Mouse (Mus musculus): Measurements from ENCODE around the gene Sohlh1. TPM values are rescaled to one million over a fixed set of nuclear protein-coding genes. Genes with fewer than 3 reads are reported as not detected.

Gene Sohlh1
- polyA plus RNA-seq, 1 experiment = not detected

DNA sequence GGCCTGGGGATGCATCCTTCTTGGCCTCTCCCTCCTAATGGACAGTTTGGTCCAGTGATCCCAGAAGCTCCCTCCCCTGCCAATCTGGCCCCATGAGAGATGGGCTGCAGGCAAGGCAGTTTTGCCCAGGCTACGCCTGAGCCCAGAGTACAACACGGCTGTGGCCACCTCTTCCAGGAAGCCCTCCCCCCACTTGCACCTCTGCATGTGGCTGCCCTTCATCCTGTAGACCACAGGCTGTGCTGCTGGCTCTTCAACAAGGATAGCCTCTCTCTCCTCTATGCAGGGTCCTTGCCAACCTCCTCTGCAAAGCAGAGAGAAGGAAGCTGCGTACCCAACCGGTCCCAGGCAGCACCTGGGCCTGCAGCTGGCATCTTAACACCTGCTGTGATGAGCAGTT, 32.0 kb upstream of the Sohlh1 start:
- no peaks in the 10 kb centered on the region for H3K4me1 ChIP-seq (ENCODE audit: control insufficient read depth, insufficient read depth, low read length)
- H3K27me3 ChIP-seq (ENCODE audit: control insufficient read depth, insufficient read depth, low read length, poor library complexity, severe bottlenecking) = no peaks in the 10 kb centered on the region; the same call in 1 of the 2 replicates
- H3K36me3 ChIP-seq (ENCODE audit: control insufficient read depth, insufficient read depth, low read length, poor library complexity, severe bottlenecking) = no peaks in the 10 kb centered on the region
- no peak overlapping the region for H3K9ac ChIP-seq (ENCODE audit: low read depth, poor library complexity, severe bottlenecking)
- no peaks in the 10 kb centered on the region for H3K9me3 ChIP-seq (replicated peaks; ENCODE audit: control insufficient read depth, insufficient read depth, low read length, poor library complexity, severe bottlenecking)
- TF ChIP-seq POLR2A (IDR thresholded peaks at IDR 0.05; ENCODE audit: insufficient read depth, low read length) (no peak), CTCF (IDR thresholded peaks at IDR 0.05; ENCODE audit: low read depth, low read length) (no peak), EP300 (IDR thresholded peaks at IDR 0.05; ENCODE audit: insufficient read depth, low read depth, low read length) (no peak)
- H3K4me3 ChIP-seq (ENCODE audit: low read depth, low read length) = no peak overlapping the region
- no peak overlapping the region for H3K27ac ChIP-seq (ENCODE audit: insufficient read depth, low read length)

DNA sequence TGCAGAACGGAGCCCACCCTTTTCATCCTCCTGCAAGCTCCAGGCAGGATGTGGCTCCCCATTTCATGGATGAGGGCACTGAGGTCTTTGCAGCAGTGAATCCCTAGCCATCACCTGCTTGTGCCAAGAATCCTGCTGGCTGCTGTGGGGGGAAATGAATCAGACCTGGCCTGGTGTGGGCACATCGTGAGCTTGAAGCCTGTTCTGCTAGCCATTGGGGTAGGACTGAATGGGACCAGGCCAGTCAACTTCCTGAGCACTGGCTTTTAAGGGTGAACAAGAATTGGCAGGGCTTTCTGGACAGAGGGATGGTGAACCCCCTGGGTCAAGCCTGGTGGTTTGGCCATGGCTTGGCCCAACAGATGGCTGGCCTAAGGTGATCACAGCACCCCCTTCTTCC, 31.5 kb upstream of the Sohlh1 start:
- Histone ChIP-seq H3K4me3 (ENCODE audit: low read depth, low read length) (no peak overlapping the region), H3K9ac (ENCODE audit: low read depth, poor library complexity, severe bottlenecking) (no peak overlapping the region), H3K9me3 (replicated peaks; ENCODE audit: control insufficient read depth, insufficient read depth, low read length, poor library complexity, severe bottlenecking) (no peaks in the 10 kb centered on the region), H3K4me1 (ENCODE audit: control insufficient read depth, insufficient read depth, low read length) (no peaks in the 10 kb centered on the region), H3K27me3 (ENCODE audit: control insufficient read depth, insufficient read depth, low read length, poor library complexity, severe bottlenecking) (no peaks in the 10 kb centered on the region; the same call in 1 of the 2 replicates), H3K36me3 (ENCODE audit: control insufficient read depth, insufficient read depth, low read length, poor library complexity, severe bottlenecking) (no peaks in the 10 kb centered on the region), H3K27ac (ENCODE audit: insufficient read depth, low read length) (no peak overlapping the region)
- no peak for TF ChIP-seq CTCF (IDR thresholded peaks at IDR 0.05; ENCODE audit: low read depth, low read length)
- TF ChIP-seq POLR2A (IDR thresholded peaks at IDR 0.05; ENCODE audit: insufficient read depth, low read length) = no peak
- no peak for TF ChIP-seq EP300 (IDR thresholded peaks at IDR 0.05; ENCODE audit: insufficient read depth, low read depth, low read length)

DNA sequence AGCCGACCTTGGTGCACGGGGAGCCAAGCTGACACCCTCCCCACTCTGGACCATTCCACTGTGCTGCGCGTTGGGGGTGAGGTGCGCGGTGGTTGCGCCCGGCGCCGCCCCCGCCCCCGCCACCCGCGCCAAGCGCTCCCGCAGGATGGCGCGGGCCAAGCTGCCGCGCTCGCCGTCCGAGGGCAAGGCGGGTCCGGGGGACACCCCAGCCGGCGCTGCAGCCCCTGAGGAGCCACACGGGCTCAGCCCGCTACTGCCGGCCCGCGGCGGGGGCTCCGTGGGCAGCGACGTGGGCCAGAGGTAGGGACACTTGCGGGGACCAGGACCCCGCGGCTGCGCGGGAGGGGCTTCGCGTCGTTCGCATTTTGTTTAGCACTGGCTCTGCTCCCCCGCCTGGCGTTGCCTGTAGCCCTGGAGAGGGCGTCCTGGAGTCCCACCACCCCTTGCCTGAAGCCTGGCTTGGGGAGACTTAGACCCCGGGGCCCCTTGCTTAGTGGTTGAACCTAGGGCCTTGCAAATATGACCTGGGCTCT, 30.8 kb upstream of the Sohlh1 start:
- no peak overlapping the region for H3K27ac ChIP-seq (ENCODE audit: insufficient read depth, low read length)
- peak overlapping the region; percentile 61 for H3K9ac ChIP-seq (ENCODE audit: low read depth, poor library complexity, severe bottlenecking)
- H3K27me3 ChIP-seq (ENCODE audit: control insufficient read depth, insufficient read depth, low read length, poor library complexity, severe bottlenecking) = no peaks in the 10 kb centered on the region; the same call in 1 of the 2 replicates

DNA sequence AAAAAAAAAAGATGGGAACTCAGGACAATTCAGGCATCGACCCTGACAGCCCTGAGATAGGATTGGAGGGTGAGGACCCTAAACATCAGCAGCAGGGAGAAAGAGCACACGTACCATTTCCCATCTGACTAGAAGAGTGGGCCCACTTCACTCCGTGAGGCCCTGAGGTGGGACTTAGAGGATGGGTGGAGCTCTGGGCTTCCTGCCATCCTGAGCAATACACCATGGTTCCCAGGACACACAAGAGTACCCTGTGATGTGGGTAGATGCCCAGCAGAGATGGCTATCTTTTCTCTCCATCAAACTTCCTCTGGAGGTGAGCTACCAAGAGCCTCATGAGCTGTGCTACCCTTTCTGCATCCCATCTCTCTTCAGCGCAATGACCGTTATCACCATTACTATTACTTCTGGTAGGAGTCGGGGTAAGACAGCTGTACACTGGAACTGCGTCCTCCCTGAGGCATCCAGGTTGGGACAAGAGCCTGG, 30.2 kb upstream of the Sohlh1 start:
- 0 out of 2 replicates have a peak overlapping the region, but pooled peaks have one; percentile 61 for H3K9ac ChIP-seq (ENCODE audit: low read depth, poor library complexity, severe bottlenecking)
- H3K9me3 ChIP-seq (replicated peaks; ENCODE audit: control insufficient read depth, insufficient read depth, low read length, poor library complexity, severe bottlenecking) = no peaks in the 10 kb centered on the region
- H3K27me3 ChIP-seq (ENCODE audit: control insufficient read depth, insufficient read depth, low read length, poor library complexity, severe bottlenecking) = no peaks in the 10 kb centered on the region; the same call in 1 of the 2 replicates
- H3K4me1 ChIP-seq (ENCODE audit: control insufficient read depth, insufficient read depth, low read length) = no peaks in the 10 kb centered on the region
- TF ChIP-seq POLR2A (IDR thresholded peaks at IDR 0.05; ENCODE audit: insufficient read depth, low read length) (no peak), CTCF (IDR thresholded peaks at IDR 0.05; ENCODE audit: low read depth, low read length) (no peak), EP300 (IDR thresholded peaks at IDR 0.05; ENCODE audit: insufficient read depth, low read depth, low read length) (no peak)
- H3K27ac ChIP-seq (ENCODE audit: insufficient read depth, low read length) = no peak overlapping the region
- peak overlapping the region; percentile 52 for H3K4me3 ChIP-seq (ENCODE audit: low read depth, low read length)
- H3K36me3 ChIP-seq (ENCODE audit: control insufficient read depth, insufficient read depth, low read length, poor library complexity, severe bottlenecking) = no peaks in the 10 kb centered on the region

More for the DNA sequence above, 30.8 kb upstream of the Sohlh1 start:
- TF ChIP-seq POLR2A (IDR thresholded peaks at IDR 0.05; ENCODE audit: insufficient read depth, low read length) = no peak
- no peak for TF ChIP-seq CTCF (IDR thresholded peaks at IDR 0.05; ENCODE audit: low read depth, low read length)
- no peak for TF ChIP-seq EP300 (IDR thresholded peaks at IDR 0.05; ENCODE audit: insufficient read depth, low read depth, low read length)
- Histone ChIP-seq H3K4me1 (ENCODE audit: control insufficient read depth, insufficient read depth, low read length) (no peaks in the 10 kb centered on the region), H3K9me3 (replicated peaks; ENCODE audit: control insufficient read depth, insufficient read depth, low read length, poor library complexity, severe bottlenecking) (no peaks in the 10 kb centered on the region), H3K4me3 (ENCODE audit: low read depth, low read length) (peak overlapping the region; percentile 52), H3K36me3 (ENCODE audit: control insufficient read depth, insufficient read depth, low read length, poor library complexity, severe bottlenecking) (no peaks in the 10 kb centered on the region)

DNA sequence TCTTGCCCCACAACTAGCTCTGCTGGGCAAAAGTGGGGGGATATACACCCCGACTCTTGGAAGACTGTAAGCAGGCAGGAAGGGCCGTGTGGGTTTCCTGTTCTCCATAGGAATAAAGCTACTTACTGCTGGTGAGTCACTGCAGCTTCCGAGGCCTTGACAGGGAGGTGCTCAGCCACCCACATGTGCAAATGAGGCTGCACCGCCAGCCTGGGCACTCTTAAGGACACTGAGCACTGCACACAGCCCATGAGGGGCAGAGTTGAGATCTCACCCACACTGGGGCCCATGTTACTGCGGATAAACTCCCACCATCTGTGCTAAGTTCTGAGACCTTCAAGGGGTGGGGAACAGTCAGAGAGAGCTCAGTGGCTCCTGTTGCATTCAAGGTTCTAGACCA, 19.6 kb upstream of the Sohlh1 start:
- Histone ChIP-seq H3K9ac (ENCODE audit: low read depth, poor library complexity, severe bottlenecking) (no peak overlapping the region), H3K9me3 (replicated peaks; ENCODE audit: control insufficient read depth, insufficient read depth, low read length, poor library complexity, severe bottlenecking) (no peaks in the 10 kb centered on the region), H3K27me3 (ENCODE audit: control insufficient read depth, insufficient read depth, low read length, poor library complexity, severe bottlenecking) (no peaks in the 10 kb centered on the region), H3K4me3 (ENCODE audit: low read depth, low read length) (no peak overlapping the region), H3K36me3 (ENCODE audit: control insufficient read depth, insufficient read depth, low read length, poor library complexity, severe bottlenecking) (no peaks in the 10 kb centered on the region), H3K4me1 (ENCODE audit: control insufficient read depth, insufficient read depth, low read length) (peaks cover 3% of the 10 kb centered on the region), H3K27ac (ENCODE audit: insufficient read depth, low read length) (no peak overlapping the region)
- TF ChIP-seq POLR2A (IDR thresholded peaks at IDR 0.05; ENCODE audit: insufficient read depth, low read length) (no peak), EP300 (IDR thresholded peaks at IDR 0.05; ENCODE audit: insufficient read depth, low read depth, low read length) (no peak)

DNA sequence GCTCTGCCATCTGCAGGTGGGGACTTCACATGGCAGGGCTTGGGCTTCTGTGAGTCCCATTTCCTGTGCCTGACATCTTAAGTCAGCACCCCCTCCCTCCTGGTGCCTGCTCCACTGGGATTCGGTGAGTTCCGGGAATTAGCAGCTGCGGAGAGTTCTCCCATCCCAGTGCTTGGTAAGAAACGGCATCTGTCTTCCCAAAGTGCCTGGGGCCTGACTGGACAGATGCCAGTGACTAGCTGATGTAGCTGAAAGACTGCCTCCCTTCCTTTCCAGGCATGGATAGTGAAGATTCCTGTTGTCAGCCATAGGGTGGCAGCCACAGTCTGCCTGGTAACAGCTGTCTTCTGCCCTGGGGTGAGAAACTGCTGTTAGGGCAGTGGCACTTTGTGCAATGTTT, 18.4 kb upstream of the Sohlh1 start:
- H3K4me1 ChIP-seq (ENCODE audit: control insufficient read depth, insufficient read depth, low read length) = peaks cover 3% of the 10 kb centered on the region
- no peaks in the 10 kb centered on the region for H3K9me3 ChIP-seq (replicated peaks; ENCODE audit: control insufficient read depth, insufficient read depth, low read length, poor library complexity, severe bottlenecking)
- H3K36me3 ChIP-seq (ENCODE audit: control insufficient read depth, insufficient read depth, low read length, poor library complexity, severe bottlenecking) = no peaks in the 10 kb centered on the region
- no peak overlapping the region for H3K4me3 ChIP-seq (ENCODE audit: low read depth, low read length)
- no peak overlapping the region for H3K27ac ChIP-seq (ENCODE audit: insufficient read depth, low read length)
- no peaks in the 10 kb centered on the region for H3K27me3 ChIP-seq (ENCODE audit: control insufficient read depth, insufficient read depth, low read length, poor library complexity, severe bottlenecking)
- no peak overlapping the region for H3K9ac ChIP-seq (ENCODE audit: low read depth, poor library complexity, severe bottlenecking)
- no peak for TF ChIP-seq EP300 (IDR thresholded peaks at IDR 0.05; ENCODE audit: insufficient read depth, low read depth, low read length)
- no peak for TF ChIP-seq CTCF (IDR thresholded peaks at IDR 0.05; ENCODE audit: low read depth, low read length)
- TF ChIP-seq POLR2A (IDR thresholded peaks at IDR 0.05; ENCODE audit: insufficient read depth, low read length) = no peak

Measured in ES-Bruce4 (cell line).